Mouse (Mus musculus) cerebral cortex, adult 2 months (tissue): Measurements from ENCODE around the gene Pcdh8.

Source experiments
- WGBS: fragments of 180-500 bp; shearing (Covaris S2); methylation state at CpG from one replicate; pipeline ENCODE4 v1.1.7; 2018; 5-methylcytosine and 5-hydroxymethylcytosine counted together

Pcdh8 gene

GRCm38 (mm10) chr14:79754157-79754556, 17.0 kb downstream of the Pcdh8 start:
- 65% methylated on average over 3 of the region's 3 CpGs for WGBS

GRCm38 (mm10) chr14:79753733-79754132, 17.4 kb downstream of the Pcdh8 start:
- 75% methylated on average over 7 of the region's 7 CpGs for WGBS

- WGBS = 84% methylated on average over 3 of the region's 3 CpGs
Observed at GRCm38 (mm10) chr14:79740515-79740914, 30.6 kb downstream of the Pcdh8 start.

GRCm38 (mm10) chr14:79738441-79738840, 32.7 kb downstream of the Pcdh8 start:
- 47% methylated on average over 9 of the region's 9 CpGs for WGBS

GRCm38 (mm10) chr14:79737642-79738379, 33.3 kb downstream of the Pcdh8 start:
- 62% methylated on average over 9 of the region's 9 CpGs for WGBS

GRCm38 (mm10) chr14:79736781-79737180, 34.3 kb downstream of the Pcdh8 start:
- WGBS = 71% methylated on average over 6 of the region's 6 CpGs

GRCm38 (mm10) chr14:79733501-79733900, 37.6 kb downstream of the Pcdh8 start:
- 81% methylated on average over 6 of the region's 6 CpGs for WGBS

GRCm38 (mm10) chr14:79728811-79729210, 42.3 kb downstream of the Pcdh8 start:
- WGBS = 77% methylated on average over 6 of the region's 6 CpGs

GRCm38 (mm10) chr14:79724002-79724681, 47.0 kb downstream of the Pcdh8 start:
- WGBS = 45% methylated on average over 18 of the region's 18 CpGs

GRCm38 (mm10) chr14:79722228-79722627, 48.9 kb downstream of the Pcdh8 start:
- 74% methylated on average over 7 of the region's 7 CpGs for WGBS
